Mouse (Mus musculus) stomach, embryonic 16.5 days (tissue): ENCODE results near the gene Tll2. TPM values are rescaled to one million over a fixed set of nuclear protein-coding genes. Genes with fewer than 3 reads are reported as not detected.

Experiments
- ATAC-seq: fragments of 200-750 bp; cut with Nextera tagmentation; 2 replicates; pipeline ENCODE4 v1.8.0; 2017; ENCODE audit warnings: moderate number of reproducible peaks, moderate TSS enrichment; ENCODE audit not compliant: insufficient read depth, low FRiP score
- H3K27ac ChIP-seq: fragments of 300-500 bp; sonication (generic); 2 replicates; pipeline ENCODE4 v1.5.1; 2014; ENCODE audit warnings: low read length
- H3K27me3 ChIP-seq: fragments of 300-500 bp; sonication (generic); 2 replicates; pipeline ENCODE4 v1.6.1; 2014; ENCODE audit warnings: low read length, control low read depth, mixed read lengths; ENCODE audit not compliant: control insufficient read depth, insufficient read depth
- H3K36me3 ChIP-seq: fragments of 300-500 bp; sonication (generic); 2 replicates; pipeline ENCODE4 v1.6.1; 2014; ENCODE audit warnings: low read length; ENCODE audit not compliant: control insufficient read depth, insufficient read depth
- H3K4me1 ChIP-seq: fragments of 300-500 bp; sonication (generic); 2 replicates; pipeline ENCODE4 v1.6.1; 2014; ENCODE audit warnings: low read length, control low read depth, mixed read lengths; ENCODE audit not compliant: control insufficient read depth, insufficient read depth
- H3K4me2 ChIP-seq: fragments of 300-500 bp; sonication (generic); 2 replicates; pipeline ENCODE4 v1.6.1; 2014; ENCODE audit warnings: low read depth, low read length, mixed read lengths
- H3K4me3 ChIP-seq: fragments of 300-500 bp; sonication (generic); replicated peaks from 2 replicates; pipeline ENCODE4 v1.5.1; 2014; ENCODE audit warnings: mild to moderate bottlenecking, low read length
- H3K9ac ChIP-seq: fragments of 300-500 bp; sonication (generic); 2 replicates; pipeline ENCODE4 v1.6.1; 2014; ENCODE audit warnings: low read length
- H3K9me3 ChIP-seq: fragments of 300-500 bp; sonication (generic); replicated peaks from 2 replicates; pipeline ENCODE4 v1.6.1; 2016; ENCODE audit warnings: low read length, control low read depth; ENCODE audit not compliant: control insufficient read depth
- WGBS: fragments of 180-500 bp; shearing (Covaris S2); extraction: QIAGEN DNeasy Blood & Tissue Kit; methylation state at CpG from one replicate; pipeline ENCODE4 v1.1.7; 2014; 5-methylcytosine and 5-hydroxymethylcytosine counted together
- polyA plus RNA-seq: library from polyadenylated mRNA; unstranded; fragments of >200 nt; fragmentation: Nextera tagmentation; extraction: Ambion mirVana; gene quantifications from 2 replicates; pipeline ENCODE4 v1.2.1, GENCODE M21; 2015

The Tll2 gene
- polyA plus RNA-seq, 1 experiment from 2014 or later: 0.21 TPM

- no peak for ATAC-seq
- 56% methylated on average over 2 of the region's 2 CpGs for WGBS
- Histone ChIP-seq H3K4me3 (no peak overlapping the region), H3K4me2 (no peak overlapping the region), H3K4me1 (no peaks in the 10 kb centered on the region), H3K9me3 (no peaks in the 10 kb centered on the region), H3K27ac (no peak overlapping the region), H3K27me3 (no peaks in the 10 kb centered on the region), H3K9ac (no peak overlapping the region), H3K36me3 (no peaks in the 10 kb centered on the region)
Measured at GRCm38 (mm10) chr19:41176881-41177280, 29.8 kb downstream of the Tll2 start.

GRCm38 (mm10) chr19:41165914-41166235 is 40.8 kb downstream of the Tll2 start:
- no peaks in the 10 kb centered on the region for H3K9me3 ChIP-seq
- no peaks in the 10 kb centered on the region for H3K4me1 ChIP-seq
- no peak overlapping the region for H3K4me3 ChIP-seq
- H3K27ac ChIP-seq: no peak overlapping the region
- H3K27me3 ChIP-seq: no peaks in the 10 kb centered on the region
- no peak overlapping the region for H3K9ac ChIP-seq
- no peaks in the 10 kb centered on the region for H3K36me3 ChIP-seq
- WGBS: 65% methylated on average over 5 of the region's 5 CpGs
- no peak overlapping the region for H3K4me2 ChIP-seq
- ATAC-seq: no peak

GRCm38 (mm10) chr19:41165144-41165913 is 41.3 kb downstream of the Tll2 start:
- Histone ChIP-seq H3K4me3 (no peak overlapping the region), H3K4me2 (no peak overlapping the region), H3K9me3 (no peaks in the 10 kb centered on the region), H3K36me3 (no peaks in the 10 kb centered on the region), H3K27ac (no peak overlapping the region), H3K9ac (no peak overlapping the region), H3K4me1 (no peaks in the 10 kb centered on the region), H3K27me3 (0 out of 2 replicates have a peak, but pooled peaks cover 2% of the 10 kb centered on the region)
- 80% methylated on average over 14 of the region's 14 CpGs for WGBS
- no peak for ATAC-seq

- H3K27ac ChIP-seq: no peak overlapping the region
- H3K27me3 ChIP-seq: 0 out of 2 replicates have a peak, but pooled peaks cover 3% of the 10 kb centered on the region
- H3K36me3 ChIP-seq: no peaks in the 10 kb centered on the region
- no peak overlapping the region for H3K4me3 ChIP-seq
- no peak overlapping the region for H3K9ac ChIP-seq
- WGBS: 76% methylated on average over 10 of the region's 10 CpGs
- no peak for ATAC-seq
- H3K4me1 ChIP-seq: no peaks in the 10 kb centered on the region
- no peak overlapping the region for H3K4me2 ChIP-seq
- no peaks in the 10 kb centered on the region for H3K9me3 ChIP-seq
Measured at GRCm38 (mm10) chr19:41164447-41165095, 42.1 kb downstream of the Tll2 start.

GRCm38 (mm10) chr19:41160388-41160787 is 46.2 kb downstream of the Tll2 start:
- H3K27me3 ChIP-seq: 0 out of 2 replicates have a peak, but pooled peaks cover 3% of the 10 kb centered on the region
- no peak overlapping the region for H3K4me3 ChIP-seq
- H3K4me2 ChIP-seq: no peak overlapping the region
- H3K9me3 ChIP-seq: no peaks in the 10 kb centered on the region
- H3K27ac ChIP-seq: no peak overlapping the region
- H3K9ac ChIP-seq: no peak overlapping the region
- no peak for ATAC-seq
- H3K4me1 ChIP-seq: no peaks in the 10 kb centered on the region
- no peaks in the 10 kb centered on the region for H3K36me3 ChIP-seq
- 48% methylated on average over 14 of the region's 14 CpGs for WGBS

GRCm38 (mm10) chr19:41154681-41155080 is 52.0 kb downstream of the Tll2 start:
- no peak overlapping the region for H3K4me3 ChIP-seq
- peaks cover 5% of the 10 kb centered on the region; the same call in 1 of the 2 replicates for H3K4me1 ChIP-seq
- WGBS: 55% methylated on average over 7 of the region's 7 CpGs
- no peak overlapping the region for H3K27ac ChIP-seq
- no peaks in the 10 kb centered on the region for H3K36me3 ChIP-seq
- H3K4me2 ChIP-seq: no peak overlapping the region
- H3K9me3 ChIP-seq: no peaks in the 10 kb centered on the region
- ATAC-seq: 0 out of 2 replicates have a peak, but pooled peaks have one; percentile 21
- no peaks in the 10 kb centered on the region for H3K27me3 ChIP-seq
- no peak overlapping the region for H3K9ac ChIP-seq

GRCm38 (mm10) chr19:41152462-41152861 is 54.2 kb downstream of the Tll2 start:
- no peaks in the 10 kb centered on the region for H3K36me3 ChIP-seq
- no peak overlapping the region for H3K9ac ChIP-seq
- H3K9me3 ChIP-seq: no peaks in the 10 kb centered on the region
- peak; percentile 86 for ATAC-seq
- H3K4me3 ChIP-seq: no peak overlapping the region
- peaks cover 5% of the 10 kb centered on the region; the same call in 1 of the 2 replicates for H3K4me1 ChIP-seq
- H3K4me2 ChIP-seq: no peak overlapping the region
- WGBS: 40% methylated on average over 4 of the region's 4 CpGs
- H3K27me3 ChIP-seq: no peaks in the 10 kb centered on the region
- peak overlapping the region; percentile 31; the same call in 1 of the 2 replicates for H3K27ac ChIP-seq

GRCm38 (mm10) chr19:41152016-41152370 is 54.6 kb downstream of the Tll2 start:
- 82% methylated on average over 3 of the region's 3 CpGs for WGBS
- no peak for ATAC-seq
- H3K36me3 ChIP-seq: no peaks in the 10 kb centered on the region
- H3K4me1 ChIP-seq: peaks cover 5% of the 10 kb centered on the region; the same call in 1 of the 2 replicates
- H3K27me3 ChIP-seq: no peaks in the 10 kb centered on the region
- H3K4me2 ChIP-seq: no peak overlapping the region
- H3K9ac ChIP-seq: no peak overlapping the region
- H3K9me3 ChIP-seq: no peaks in the 10 kb centered on the region
- H3K4me3 ChIP-seq: no peak overlapping the region
- peak overlapping the region; percentile 31; the same call in 1 of the 2 replicates for H3K27ac ChIP-seq

- Histone ChIP-seq H3K4me2 (no peak overlapping the region), H3K27ac (no peak overlapping the region), H3K9ac (no peak overlapping the region), H3K4me1 (peaks cover 5% of the 10 kb centered on the region; the same call in 1 of the 2 replicates), H3K36me3 (no peaks in the 10 kb centered on the region), H3K9me3 (no peaks in the 10 kb centered on the region), H3K27me3 (no peaks in the 10 kb centered on the region), H3K4me3 (no peak overlapping the region)
- 70% methylated on average over 7 of the region's 7 CpGs for WGBS
- ATAC-seq: no peak
Measured at GRCm38 (mm10) chr19:41151321-41152015, 55.2 kb downstream of the Tll2 start.
